Mouse (Mus musculus): ENCODE results near the gene Ovca2. TPM values are rescaled to one million over a fixed set of nuclear protein-coding genes. Genes with fewer than 3 reads are reported as not detected.

Gene Ovca2
- total RNA-seq (2015; ENCODE audit: low replicate concordance) = 1.9 and 6.7 TPM in 2 replicates
- 4.6 and 5.7 TPM in 2 replicates for total RNA-seq (2017; ENCODE audit: low replicate concordance)

GRCm38 (mm10) chr11:75178672-75179208 lies at the start of gene Ovca2:
TSS of gene Ovca2 (minus strand) at chr11:75178835.
- peak; percentile 92 for ATAC-seq (replicated peaks; ENCODE audit: low FRiP score, poor library complexity, severe bottlenecking)

- no peak for ATAC-seq (replicated peaks; ENCODE audit: low FRiP score, poor library complexity, severe bottlenecking)
Observed at GRCm38 (mm10) chr11:75227632-75228031, 49.0 kb upstream of the Ovca2 start.

DNA sequence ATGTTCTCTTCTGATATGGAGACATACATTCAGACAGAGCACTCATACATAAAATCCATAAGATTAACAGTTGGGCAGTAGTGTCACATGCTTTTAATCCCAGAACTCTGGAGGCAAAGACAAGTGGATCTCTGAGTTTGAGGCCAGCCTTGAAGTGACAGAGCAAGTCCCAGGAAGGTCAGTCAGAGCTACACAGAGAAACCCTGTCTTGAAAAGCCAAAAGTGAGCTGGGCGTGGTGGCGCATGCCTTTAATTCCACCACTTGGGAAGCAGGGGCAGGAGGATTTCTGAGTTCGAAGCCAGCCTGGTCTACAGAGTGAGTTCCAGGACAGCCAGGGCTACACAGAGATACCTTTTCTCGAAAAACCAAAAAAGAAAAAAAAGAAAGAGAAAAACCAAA lies 46.2 kb upstream of the Ovca2 start:
- ATAC-seq (replicated peaks; ENCODE audit: low FRiP score, poor library complexity, severe bottlenecking) = no peak

- ATAC-seq (replicated peaks; ENCODE audit: low FRiP score, poor library complexity, severe bottlenecking) = no peak
Observed at GRCm38 (mm10) chr11:75224062-75224461, 45.4 kb upstream of the Ovca2 start.

GRCm38 (mm10) chr11:75220517-75221145 lies 42.0 kb upstream of the Ovca2 start:
- no peak for ATAC-seq (replicated peaks; ENCODE audit: low FRiP score, poor library complexity, severe bottlenecking)

GRCm38 (mm10) chr11:75220115-75220514 lies 41.5 kb upstream of the Ovca2 start:
- no peak for ATAC-seq (replicated peaks; ENCODE audit: low FRiP score, poor library complexity, severe bottlenecking)

DNA sequence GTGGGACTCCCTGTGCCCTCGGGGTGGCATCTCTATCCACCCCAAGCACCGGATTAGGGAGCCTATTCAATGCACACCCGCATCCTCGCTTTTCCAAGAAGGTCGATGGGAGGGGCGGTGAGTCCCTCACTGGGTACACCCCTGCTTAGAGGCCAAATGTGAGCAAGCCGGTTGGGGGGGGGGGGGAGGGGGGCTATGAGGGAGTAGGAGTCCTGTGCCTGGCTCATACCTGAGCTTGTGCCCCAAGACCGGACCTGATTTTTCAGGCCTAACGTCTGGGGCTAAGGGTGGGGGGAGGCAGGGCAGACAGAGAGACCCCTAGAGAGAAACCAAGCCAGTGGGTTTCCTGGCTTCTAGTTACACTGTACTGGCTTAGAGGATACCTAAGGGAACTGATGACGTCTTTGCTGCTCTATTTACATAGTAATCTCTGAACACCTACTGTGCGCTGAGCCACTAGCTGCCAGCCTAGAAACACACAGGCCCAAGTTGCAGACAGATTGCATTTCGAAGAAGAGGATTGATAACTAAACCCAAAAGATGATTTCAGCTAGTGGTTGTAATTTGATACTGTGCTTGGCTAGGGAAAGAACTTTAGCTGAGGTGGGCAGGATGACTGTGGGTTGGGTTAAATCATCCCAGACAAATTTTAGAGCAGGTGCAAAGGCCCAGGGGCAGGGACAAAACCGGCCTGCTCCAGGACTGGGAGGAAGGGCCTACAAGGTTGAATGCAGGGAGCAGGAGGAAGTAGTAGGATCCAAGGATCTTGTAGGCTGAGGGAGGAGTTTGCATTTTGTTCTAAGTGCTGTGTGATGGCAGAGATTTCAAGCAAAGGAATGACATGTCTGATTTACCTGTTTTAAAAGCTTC lies 35.7 kb upstream of the Ovca2 start:
- ATAC-seq (replicated peaks; ENCODE audit: low FRiP score, poor library complexity, severe bottlenecking) = no peak

- ATAC-seq (replicated peaks; ENCODE audit: low FRiP score, poor library complexity, severe bottlenecking) = no peak
Observed at GRCm38 (mm10) chr11:75213372-75214080, 34.9 kb upstream of the Ovca2 start.

DNA sequence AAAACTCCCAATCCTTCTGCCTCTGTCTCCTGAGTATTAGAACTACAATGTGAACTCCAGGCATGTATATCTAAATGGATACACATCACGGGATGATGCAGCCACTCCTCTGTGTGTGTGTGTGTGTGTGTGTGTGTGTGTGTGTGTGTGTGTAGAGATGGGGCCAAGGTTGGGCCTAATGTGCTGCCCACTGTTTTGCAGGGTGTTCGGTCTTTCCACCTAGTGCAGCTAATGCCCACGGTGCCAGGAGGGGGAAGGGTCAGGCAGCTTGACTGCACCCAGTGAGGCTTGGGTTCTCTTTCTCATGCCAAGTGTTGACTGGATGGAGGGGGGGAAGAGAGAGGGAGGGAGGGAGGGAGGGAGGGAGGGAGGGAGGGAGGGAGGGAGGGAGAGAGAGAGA lies 34.2 kb upstream of the Ovca2 start:
- no peak for ATAC-seq (replicated peaks; ENCODE audit: low FRiP score, poor library complexity, severe bottlenecking)

DNA sequence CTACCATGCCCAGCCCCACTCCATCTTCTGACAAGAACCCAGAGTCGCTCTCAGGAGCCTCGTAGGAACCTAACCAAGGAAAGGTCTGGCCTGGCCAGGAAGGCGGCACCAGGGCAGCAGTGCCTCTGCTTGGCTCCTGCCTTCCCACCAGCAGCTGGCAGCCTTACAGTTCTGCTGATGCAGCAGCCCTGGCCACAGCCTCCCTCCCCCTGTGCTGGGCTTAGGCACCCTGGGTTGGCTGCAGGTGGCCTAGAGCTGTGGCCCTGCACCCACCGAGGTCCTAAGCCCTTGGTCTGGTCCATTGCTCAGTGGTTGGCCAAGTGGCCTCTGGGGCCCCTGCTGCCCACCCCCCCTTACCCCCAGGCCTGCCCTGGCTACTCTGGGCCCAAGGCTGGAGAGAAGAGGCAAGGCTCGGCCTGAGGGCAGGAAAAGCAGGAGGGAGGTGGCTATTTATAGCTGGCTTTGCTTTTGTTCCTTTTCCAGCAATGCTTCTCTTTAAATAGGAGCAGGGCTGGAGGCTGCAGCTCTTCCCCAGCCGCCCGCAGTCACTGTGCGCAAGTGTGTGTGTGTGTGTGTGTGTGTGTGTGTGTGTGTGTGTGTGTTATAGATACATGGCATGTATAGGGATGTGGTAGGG lies 33.5 kb upstream of the Ovca2 start:
- ATAC-seq (replicated peaks; ENCODE audit: low FRiP score, poor library complexity, severe bottlenecking) = no peak

- no peak for ATAC-seq (replicated peaks; ENCODE audit: low FRiP score, poor library complexity, severe bottlenecking)
Observed at GRCm38 (mm10) chr11:75210755-75211154, 32.1 kb upstream of the Ovca2 start.

DNA sequence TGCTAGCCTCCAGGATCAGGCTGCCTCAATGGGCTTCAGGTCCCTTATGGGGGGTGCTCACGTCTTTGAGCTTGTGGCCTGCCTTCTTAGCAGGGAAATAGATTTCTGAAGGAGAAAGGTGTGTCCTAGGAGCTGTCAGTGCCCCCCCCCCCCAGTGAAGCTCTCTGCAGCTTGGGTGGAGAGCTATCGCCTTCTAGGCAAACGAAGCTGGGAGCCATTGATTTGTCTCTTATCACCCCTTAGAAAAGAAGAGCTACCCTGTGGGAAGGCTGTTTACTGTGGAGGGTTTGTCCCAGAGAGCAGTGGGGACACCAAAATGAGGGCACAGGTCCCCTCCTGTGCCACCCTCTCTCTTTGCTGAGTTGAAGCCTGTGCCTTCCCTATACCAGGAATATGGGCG lies 31.5 kb upstream of the Ovca2 start:
- ATAC-seq (replicated peaks; ENCODE audit: low FRiP score, poor library complexity, severe bottlenecking) = 0 out of 2 replicates have a peak, but pooled peaks have one; percentile 23

GRCm38 (mm10) chr11:75209363-75209762 lies 30.7 kb upstream of the Ovca2 start:
- ATAC-seq (replicated peaks; ENCODE audit: low FRiP score, poor library complexity, severe bottlenecking) = no peak

DNA sequence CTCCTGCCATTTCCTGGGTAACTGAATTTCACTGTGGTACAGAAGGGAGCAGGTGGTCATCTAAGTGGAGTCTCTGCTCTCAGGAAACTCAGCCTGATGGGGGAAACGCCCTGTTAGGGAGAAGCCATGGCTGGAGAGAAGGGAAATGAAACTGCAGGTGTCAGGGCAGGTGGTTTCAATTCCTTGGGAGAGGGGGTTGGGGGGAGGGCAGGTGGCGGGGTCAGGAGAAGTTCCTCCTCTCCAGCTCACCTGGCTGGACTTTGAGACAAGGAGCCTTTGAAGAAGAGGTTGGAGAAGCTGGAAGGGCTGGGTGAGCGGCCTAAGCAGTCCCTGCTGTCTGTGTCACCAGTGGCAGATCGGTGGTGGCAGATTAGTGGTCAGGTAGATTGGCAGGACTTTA lies 27.7 kb upstream of the Ovca2 start:
- no peak for ATAC-seq (replicated peaks; ENCODE audit: low FRiP score, poor library complexity, severe bottlenecking)

DNA sequence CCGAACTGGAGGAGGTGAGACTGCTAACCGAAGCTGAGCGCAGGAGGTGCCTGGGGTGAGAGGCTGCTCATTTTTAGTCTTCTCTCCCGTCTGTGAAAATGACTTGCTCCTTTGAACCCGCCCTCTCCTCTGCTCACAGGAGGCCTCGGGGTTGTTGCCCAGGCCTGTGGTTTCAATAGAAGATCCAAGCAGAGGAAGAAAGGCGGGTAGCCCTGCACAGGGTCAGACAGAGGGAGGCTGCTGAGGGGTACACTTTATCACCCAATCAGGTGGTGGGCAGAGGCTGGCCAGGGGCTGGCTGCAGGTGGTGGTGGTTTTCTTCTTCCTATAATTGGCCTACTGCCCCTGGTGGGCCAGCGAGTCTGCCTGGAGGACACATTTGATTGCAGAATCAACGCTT lies 25.8 kb upstream of the Ovca2 start:
- no peak for ATAC-seq (replicated peaks; ENCODE audit: low FRiP score, poor library complexity, severe bottlenecking)

- ATAC-seq (replicated peaks; ENCODE audit: low FRiP score, poor library complexity, severe bottlenecking) = no peak
Observed at GRCm38 (mm10) chr11:75203926-75204325, 25.3 kb upstream of the Ovca2 start.

- ATAC-seq (replicated peaks; ENCODE audit: low FRiP score, poor library complexity, severe bottlenecking) = no peak
Observed at GRCm38 (mm10) chr11:75201721-75202120, 23.1 kb upstream of the Ovca2 start.

DNA sequence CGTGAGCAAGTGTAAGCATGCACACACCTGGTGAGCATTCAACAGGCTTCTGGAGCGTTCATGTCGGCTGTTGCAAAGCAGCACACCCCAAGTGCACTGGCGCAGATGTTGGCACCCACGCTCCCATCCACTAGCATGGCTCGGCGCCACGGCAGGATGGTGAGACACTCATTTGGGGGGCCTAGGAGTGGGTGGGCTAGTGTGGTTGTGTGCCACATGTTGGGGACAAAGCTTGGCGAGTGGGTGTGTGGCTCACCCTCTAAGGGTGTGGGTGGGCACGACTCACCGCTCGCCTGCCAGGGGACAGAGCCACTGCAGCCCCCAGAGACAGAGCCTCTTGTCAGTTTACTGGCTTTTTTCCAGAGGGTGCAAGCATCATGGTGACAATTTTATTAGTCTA lies 22.3 kb upstream of the Ovca2 start:
- ATAC-seq (replicated peaks; ENCODE audit: low FRiP score, poor library complexity, severe bottlenecking) = no peak

GRCm38 (mm10) chr11:75199951-75200350 lies 21.3 kb upstream of the Ovca2 start:
- no peak for ATAC-seq (replicated peaks; ENCODE audit: low FRiP score, poor library complexity, severe bottlenecking)

GRCm38 (mm10) chr11:75198792-75199191 lies 20.2 kb upstream of the Ovca2 start:
- ATAC-seq (replicated peaks; ENCODE audit: low FRiP score, poor library complexity, severe bottlenecking) = no peak

Data from erythroblast, adult 5-6 weeks (primary cell).